Mouse (Mus musculus): ENCODE measurements at regions not wholly inside any gene's neighbourhood (a gene's known extent, or its start where the extent isn't known, plus 50 kb on each side); places are given as distances from the start of the nearest gene placed in this dataset.

- Histone ChIP-seq H3K9me3 (replicated peaks; ENCODE audit: insufficient read depth, low read length) (no peaks in the 10 kb centered on the region), H3K36me3 (ENCODE audit: control insufficient read depth in 1 of 2, insufficient read depth in 2 of 2, low read length in 2 of 2) (no peaks in the 10 kb centered on the region)
- DNase-seq (ENCODE audit: low read depth, low spot score) = no peak
Measured at GRCm38 (mm10) chr12:107188055-107188454, 300.4 kb upstream of the 3110018I06Rik start.

GRCm38 (mm10) chr12:107198389-107199018, 289.9 kb upstream of the 3110018I06Rik start:
- no peak overlapping the region for H3K27ac ChIP-seq (ENCODE audit: control insufficient read depth, low read depth, low read length)
- no peaks in the 10 kb centered on the region for H3K9me3 ChIP-seq (replicated peaks; ENCODE audit: insufficient read depth, low read length)
- no peak overlapping the region for H3K9ac ChIP-seq (ENCODE audit: control insufficient read depth, low read depth, low read length, poor library complexity, severe bottlenecking)
- H3K4me3 ChIP-seq (ENCODE audit: control insufficient read depth in 1 of 2, insufficient read depth in 1 of 2, low read depth in 2 of 2, low read length in 2 of 2) = no peak overlapping the region
- H3K36me3 ChIP-seq (ENCODE audit: control insufficient read depth in 1 of 2, insufficient read depth in 2 of 2, low read length in 2 of 2) = no peaks in the 10 kb centered on the region
- DNase-seq (ENCODE audit: low read depth, low spot score) = no peak
- no peaks in the 10 kb centered on the region for H3K4me1 ChIP-seq (ENCODE audit: control insufficient read depth in 1 of 2, insufficient read depth in 2 of 2, low read length in 2 of 2)
- TF ChIP-seq MYC (IDR thresholded peaks at IDR 0.05; ENCODE audit: low read depth, low read length) (no peak), MEF2A (IDR thresholded peaks at IDR 0.05; ENCODE audit: extremely low read depth, insufficient replicate concordance, low read depth, low read length, poor library complexity, severe bottlenecking) (no peak), UBTF (IDR thresholded peaks at IDR 0.05; ENCODE audit: borderline replicate concordance, insufficient read depth, low read depth, low read length) (no peak), POLR2A (IDR thresholded peaks at IDR 0.05; ENCODE audit: control insufficient read depth in 1 of 2, insufficient read depth in 1 of 2, low read depth in 1 of 2, low read length in 2 of 2, poor library complexity in 1 of 2) (no peak), EP300 (IDR thresholded peaks at IDR 0.05; ENCODE audit: low read depth in 1 of 2, low read length in 2 of 2) (no peak), MYB (IDR thresholded peaks at IDR 0.05; ENCODE audit: low read depth, low read length) (no peak)
- no peaks in the 10 kb centered on the region for H3K27me3 ChIP-seq (ENCODE audit: control insufficient read depth in 1 of 2, insufficient read depth in 2 of 2, low read length in 2 of 2)
- H3K79me2 ChIP-seq (ENCODE audit: control insufficient read depth, insufficient read depth, low read length, poor library complexity) = no peaks in the 10 kb centered on the region

More at GRCm38 (mm10) chr12:107188055-107188454, 300.4 kb upstream of the 3110018I06Rik start:
- H3K79me2 ChIP-seq (ENCODE audit: control insufficient read depth, insufficient read depth, low read length, poor library complexity) = no peaks in the 10 kb centered on the region
- H3K4me1 ChIP-seq (ENCODE audit: control insufficient read depth in 1 of 2, insufficient read depth in 2 of 2, low read length in 2 of 2) = no peaks in the 10 kb centered on the region
- no peak overlapping the region for H3K27ac ChIP-seq (ENCODE audit: control insufficient read depth, low read depth, low read length)
- no peak overlapping the region for H3K9ac ChIP-seq (ENCODE audit: control insufficient read depth, low read depth, low read length, poor library complexity, severe bottlenecking)
- H3K27me3 ChIP-seq (ENCODE audit: control insufficient read depth in 1 of 2, insufficient read depth in 2 of 2, low read length in 2 of 2) = no peaks in the 10 kb centered on the region
- no peak overlapping the region for H3K4me3 ChIP-seq (ENCODE audit: control insufficient read depth in 1 of 2, insufficient read depth in 1 of 2, low read depth in 2 of 2, low read length in 2 of 2)
- TF ChIP-seq GABPA (IDR thresholded peaks at IDR 0.05; ENCODE audit: low read depth, low read length) (no peak), MYB (IDR thresholded peaks at IDR 0.05; ENCODE audit: low read depth, low read length) (no peak), CTCF (IDR thresholded peaks at IDR 0.05 in 2 of 3, conservative IDR thresholded peaks at IDR 0.05 in 1 of 3; ENCODE audit: control insufficient read depth in 1 of 3, insufficient read depth in 1 of 3, low read depth in 2 of 3, low read length in 3 of 3, poor library complexity in 1 of 3, severe bottlenecking in 1 of 3) (no peak)

- Histone ChIP-seq H3K4me3 (ENCODE audit: control insufficient read depth in 1 of 2, insufficient read depth in 1 of 2, low read depth in 2 of 2, low read length in 2 of 2) (no peak overlapping the region), H3K36me3 (ENCODE audit: control insufficient read depth in 1 of 2, insufficient read depth in 2 of 2, low read length in 2 of 2) (no peaks in the 10 kb centered on the region), H3K27ac (ENCODE audit: control insufficient read depth, low read depth, low read length) (no peak overlapping the region), H3K9ac (ENCODE audit: control insufficient read depth, low read depth, low read length, poor library complexity, severe bottlenecking) (no peak overlapping the region), H3K9me3 (replicated peaks; ENCODE audit: insufficient read depth, low read length) (no peaks in the 10 kb centered on the region), H3K79me2 (ENCODE audit: control insufficient read depth, insufficient read depth, low read length, poor library complexity) (no peaks in the 10 kb centered on the region), H3K4me1 (ENCODE audit: control insufficient read depth in 1 of 2, insufficient read depth in 2 of 2, low read length in 2 of 2) (no peaks in the 10 kb centered on the region), H3K27me3 (ENCODE audit: control insufficient read depth in 1 of 2, insufficient read depth in 2 of 2, low read length in 2 of 2) (no peaks in the 10 kb centered on the region)
- no peak for DNase-seq (ENCODE audit: low read depth, low spot score)
- TF ChIP-seq TAL1 (IDR thresholded peaks at IDR 0.05; ENCODE audit: low read length) = no peak
- TF ChIP-seq USF1 (IDR thresholded peaks at IDR 0.05; ENCODE audit: low read depth, low read length) = no peak
- TF ChIP-seq RCOR1 (IDR thresholded peaks at IDR 0.05; ENCODE audit: low read depth, low read length) = no peak
- TF ChIP-seq USF2 (IDR thresholded peaks at IDR 0.05; ENCODE audit: borderline replicate concordance in 1 of 2, insufficient read depth in 1 of 2, low read depth in 1 of 2, low read length in 2 of 2) = no peak
- TF ChIP-seq JUND (IDR thresholded peaks at IDR 0.05; ENCODE audit: low read depth, low read length) = no peak
- TF ChIP-seq POLR2AphosphoS2 (IDR thresholded peaks at IDR 0.05; ENCODE audit: low read length) = no peak
- no peak for TF ChIP-seq CTCF (IDR thresholded peaks at IDR 0.05 in 2 of 3, conservative IDR thresholded peaks at IDR 0.05 in 1 of 3; ENCODE audit: control insufficient read depth in 1 of 3, insufficient read depth in 1 of 3, low read depth in 2 of 3, low read length in 3 of 3, poor library complexity in 1 of 3, severe bottlenecking in 1 of 3)
- TF ChIP-seq MXI1 (IDR thresholded peaks at IDR 0.05; ENCODE audit: low read depth, low read length) = no peak
- no peak for TF ChIP-seq TCF12 (IDR thresholded peaks at IDR 0.05; ENCODE audit: low read depth, low read length)
- no peak for TF ChIP-seq HCFC1 (IDR thresholded peaks at IDR 0.05; ENCODE audit: low read depth, low read length)
- no peak for TF ChIP-seq EP300 (IDR thresholded peaks at IDR 0.05; ENCODE audit: low read depth in 1 of 2, low read length in 2 of 2)
- TF ChIP-seq POLR2AphosphoS5 (IDR thresholded peaks at IDR 0.05; ENCODE audit: borderline replicate concordance, low read depth, low read length) = no peak
- no peak for TF ChIP-seq SMC3 (IDR thresholded peaks at IDR 0.05; ENCODE audit: low read depth, low read length)
- no peak for TF ChIP-seq TBP (IDR thresholded peaks at IDR 0.05; ENCODE audit: low read depth, low read length)
- TF ChIP-seq MAZ (IDR thresholded peaks at IDR 0.05; ENCODE audit: low read depth, low read length) = no peak
- TF ChIP-seq MYC (IDR thresholded peaks at IDR 0.05; ENCODE audit: low read depth, low read length) = no peak
Measured at GRCm38 (mm10) chr12:107200903-107201302, 287.5 kb upstream of the 3110018I06Rik start.
